Mouse (Mus musculus): Measurements from ENCODE around the gene Slc30a2.
"Not testable (repeated sequence)": the region's sequence is repeated elsewhere in the genome, so short reads cannot be mapped to it uniquely, and the experiment has no call there.

Slc30a2 gene

GRCm38 (mm10) chr4:134356591-134357460 lies 13.8 kb downstream of the Slc30a2 start:
- DNase-seq (ENCODE audit: low read depth, low spot score) = peak; percentile 75

GRCm38 (mm10) chr4:134357461-134357771 lies 14.4 kb downstream of the Slc30a2 start:
- no peak for DNase-seq (ENCODE audit: low read depth, low spot score)

GRCm38 (mm10) chr4:134359649-134360048 lies 16.7 kb downstream of the Slc30a2 start:
- no peak for DNase-seq (ENCODE audit: low read depth, low spot score)

GRCm38 (mm10) chr4:134361215-134361614 lies 18.2 kb downstream of the Slc30a2 start:
- DNase-seq (ENCODE audit: low read depth, low spot score) = peak; percentile 82

GRCm38 (mm10) chr4:134362124-134362523 lies 19.1 kb downstream of the Slc30a2 start:
- DNase-seq (ENCODE audit: low read depth, low spot score) = no peak

- DNase-seq (ENCODE audit: low read depth, low spot score) = peak; percentile 83
Observed at GRCm38 (mm10) chr4:134362586-134362985, 19.6 kb downstream of the Slc30a2 start.

GRCm38 (mm10) chr4:134365280-134365679 lies 22.3 kb downstream of the Slc30a2 start:
- peak; percentile 50 for DNase-seq (ENCODE audit: low read depth, low spot score)

GRCm38 (mm10) chr4:134370649-134371221 lies 27.8 kb downstream of the Slc30a2 start:
- DNase-seq (ENCODE audit: low read depth, low spot score) = no peak

GRCm38 (mm10) chr4:134371316-134371855 lies 28.4 kb downstream of the Slc30a2 start:
- DNase-seq (ENCODE audit: low read depth, low spot score) = no peak

GRCm38 (mm10) chr4:134372294-134372747 lies 29.3 kb downstream of the Slc30a2 start:
- peak; percentile 75 for DNase-seq (ENCODE audit: low read depth, low spot score)

GRCm38 (mm10) chr4:134373295-134373694 lies 30.3 kb downstream of the Slc30a2 start:
- no peak for DNase-seq (ENCODE audit: low read depth, low spot score)

- no peak for DNase-seq (ENCODE audit: low read depth, low spot score)
Observed at GRCm38 (mm10) chr4:134374306-134374705, 31.3 kb downstream of the Slc30a2 start.

GRCm38 (mm10) chr4:134378089-134378615 lies 35.2 kb downstream of the Slc30a2 start:
- no peak for DNase-seq (ENCODE audit: low read depth, low spot score)

GRCm38 (mm10) chr4:134379510-134379909 lies 36.5 kb downstream of the Slc30a2 start:
- DNase-seq (ENCODE audit: low read depth, low spot score) = no peak

GRCm38 (mm10) chr4:134383750-134384149 lies 40.8 kb downstream of the Slc30a2 start, which contains the start of gene Extl1:
Extl1 (minus strand) TSS chr4:134383850.
- not testable (repeated sequence) for DNase-seq (ENCODE audit: low read depth, low spot score)

- peak; percentile 42 for DNase-seq (ENCODE audit: low read depth, low spot score)
Observed at GRCm38 (mm10) chr4:134387268-134387667, 44.3 kb downstream of the Slc30a2 start.

- peak; percentile 70 for DNase-seq (ENCODE audit: low read depth, low spot score)
Observed at GRCm38 (mm10) chr4:134388397-134388796, 45.4 kb downstream of the Slc30a2 start.

- no peak for DNase-seq (ENCODE audit: low read depth, low spot score)
Observed at GRCm38 (mm10) chr4:134391636-134392035, 48.7 kb downstream of the Slc30a2 start.

GRCm38 (mm10) chr4:134392595-134392994 lies 49.6 kb downstream of the Slc30a2 start:
- peak; percentile 65 for DNase-seq (ENCODE audit: low read depth, low spot score)

GRCm38 (mm10) chr4:134393026-134393425 lies 50.0 kb downstream of the Slc30a2 start:
- peak; percentile 24 for DNase-seq (ENCODE audit: low read depth, low spot score)

- no peak for DNase-seq (ENCODE audit: low read depth, low spot score)
Observed at GRCm38 (mm10) chr4:134395142-134395541, 52.2 kb downstream of the Slc30a2 start.
